Mouse (Mus musculus): ENCODE data around the gene Plekhg1.

Gene Plekhg1

DNA sequence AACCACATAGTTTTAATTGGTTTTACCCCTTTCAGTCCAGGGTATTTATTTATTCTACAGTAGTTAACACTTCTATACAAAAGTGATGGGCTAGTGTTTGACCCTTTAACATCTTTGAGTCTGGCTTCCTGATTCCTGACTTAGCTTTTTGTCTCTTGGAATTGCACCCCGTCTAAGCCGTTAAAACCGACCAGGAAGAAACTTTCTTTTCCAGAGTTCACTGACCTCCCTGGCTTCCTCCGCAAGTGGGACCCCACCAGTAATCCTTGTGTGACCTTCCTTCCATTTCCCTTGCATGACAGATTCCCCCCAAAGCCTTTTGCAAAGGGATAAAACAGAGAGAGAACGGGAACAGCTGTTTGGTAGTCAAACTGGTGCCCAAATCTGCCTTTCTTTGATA lies 1.6 kb downstream of the Plekhg1 start:
- no peak for DNase-seq (ENCODE audit: low read depth, low spot score)

DNA sequence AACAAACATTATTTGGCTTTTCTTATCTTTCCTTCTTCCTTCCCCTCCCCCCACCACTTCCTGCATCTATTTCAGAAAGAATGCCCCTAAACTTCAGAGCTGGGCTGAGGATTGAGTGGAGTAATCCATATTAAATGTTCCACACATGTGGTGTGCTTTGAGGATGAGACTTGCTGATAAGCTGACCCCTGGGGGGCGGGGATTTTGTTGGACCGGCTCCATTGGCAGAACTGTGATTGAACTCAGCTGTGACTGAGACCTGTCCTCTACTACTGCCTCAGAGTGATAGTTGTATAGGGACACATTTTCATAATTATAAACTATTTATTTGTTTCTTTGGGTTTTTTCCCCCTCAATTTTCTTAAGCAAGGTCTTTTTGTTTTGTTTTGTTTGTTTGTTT lies 2.9 kb downstream of the Plekhg1 start:
- no peak for DNase-seq (ENCODE audit: low read depth, low spot score)

DNA sequence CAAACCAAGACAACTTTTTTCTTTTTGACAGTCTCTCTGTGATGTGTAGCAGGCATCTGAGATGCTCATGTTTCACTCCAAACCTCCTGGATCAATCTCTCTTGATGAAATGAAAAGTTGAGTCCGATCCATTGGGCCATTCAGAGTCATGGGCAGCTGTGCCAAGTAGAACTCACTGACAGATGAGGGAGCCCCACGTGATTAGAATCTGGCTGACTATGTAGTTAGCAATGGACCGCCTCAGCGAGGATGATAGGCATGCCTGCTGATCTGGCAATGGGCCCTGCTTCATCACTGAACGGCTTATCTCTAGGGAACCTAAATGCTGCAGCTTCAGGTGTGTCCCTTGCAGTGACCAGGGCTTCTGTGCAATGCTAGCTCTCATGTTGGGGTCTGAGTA lies 3.7 kb downstream of the Plekhg1 start:
- no peak for DNase-seq (ENCODE audit: low read depth, low spot score)

DNA sequence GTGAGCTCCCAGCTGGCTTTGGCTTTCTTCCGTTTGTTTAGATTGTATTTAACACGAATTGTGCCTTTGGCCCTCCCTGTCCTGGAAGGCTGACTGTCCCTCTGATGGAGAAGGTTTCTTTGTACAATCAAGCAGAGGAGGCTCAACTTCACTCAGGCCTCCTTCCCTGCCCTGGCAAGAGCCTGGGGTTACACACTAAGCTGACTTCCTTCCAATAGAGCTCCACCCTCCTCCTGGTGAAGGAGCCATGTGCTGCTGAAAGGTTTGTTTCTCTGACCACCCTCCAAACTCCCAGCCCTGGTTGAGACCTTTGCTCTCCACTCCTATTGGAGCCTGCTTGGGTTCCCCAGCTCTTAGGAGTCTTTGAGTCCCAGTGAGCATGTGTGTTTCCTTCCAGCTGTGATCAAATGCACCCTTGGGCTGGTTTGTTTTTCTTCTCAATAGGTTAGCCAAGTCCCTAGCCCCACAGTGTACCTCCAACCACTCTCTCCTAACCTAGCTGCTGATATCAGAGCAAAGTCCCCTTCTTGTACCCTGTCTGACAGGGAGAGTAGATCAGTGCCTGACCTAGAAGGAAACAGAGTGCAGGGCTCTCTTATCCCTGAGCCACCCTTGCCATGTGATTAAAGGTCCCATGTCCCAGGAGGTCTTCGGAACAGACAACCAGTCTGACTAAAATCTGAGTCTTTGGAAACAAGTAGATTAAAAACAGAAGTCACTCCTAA lies 6.8 kb downstream of the Plekhg1 start:
- DNase-seq (ENCODE audit: low read depth, low spot score): no peak

DNA sequence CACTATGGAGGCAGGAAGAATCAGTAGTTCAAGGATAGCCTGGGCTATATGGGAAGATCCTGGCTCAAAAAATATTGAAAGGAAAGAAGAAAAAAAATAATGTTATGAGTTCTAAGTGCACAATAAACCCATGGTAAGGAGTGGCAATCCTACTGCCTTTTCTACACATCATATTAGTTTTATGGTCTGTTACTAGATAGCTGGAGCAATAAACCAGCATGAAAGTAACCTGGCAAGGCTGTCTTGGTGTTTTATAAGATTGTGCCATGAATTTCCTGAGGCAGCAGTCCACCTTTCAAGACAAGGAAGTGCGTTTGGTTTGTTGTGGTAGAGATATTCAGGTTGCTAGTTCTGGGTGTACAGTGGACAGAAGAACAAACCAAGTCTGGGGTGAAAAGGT lies 9.4 kb downstream of the Plekhg1 start:
- DNase-seq (ENCODE audit: low read depth, low spot score): no peak

DNA sequence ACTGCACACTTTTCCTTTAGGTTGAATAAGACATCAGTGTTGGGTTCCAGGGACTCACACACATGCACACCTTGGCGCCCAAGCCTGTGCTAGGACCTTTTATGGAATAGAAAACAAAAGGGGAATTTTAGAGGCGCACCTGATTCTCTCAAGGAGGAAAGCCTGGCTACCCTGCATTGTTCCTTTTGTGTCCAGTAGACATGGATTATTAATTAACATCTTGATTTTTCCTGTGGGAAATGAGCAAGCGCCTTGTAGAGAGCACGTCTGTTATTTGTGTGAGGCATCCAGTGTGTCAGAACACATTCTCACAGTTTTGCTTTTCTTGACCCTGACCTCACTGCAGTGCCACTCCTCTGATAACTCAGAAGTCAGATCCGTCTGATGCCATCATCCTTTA lies 21.8 kb downstream of the Plekhg1 start:
- DNase-seq (ENCODE audit: low read depth, low spot score): no peak

DNA sequence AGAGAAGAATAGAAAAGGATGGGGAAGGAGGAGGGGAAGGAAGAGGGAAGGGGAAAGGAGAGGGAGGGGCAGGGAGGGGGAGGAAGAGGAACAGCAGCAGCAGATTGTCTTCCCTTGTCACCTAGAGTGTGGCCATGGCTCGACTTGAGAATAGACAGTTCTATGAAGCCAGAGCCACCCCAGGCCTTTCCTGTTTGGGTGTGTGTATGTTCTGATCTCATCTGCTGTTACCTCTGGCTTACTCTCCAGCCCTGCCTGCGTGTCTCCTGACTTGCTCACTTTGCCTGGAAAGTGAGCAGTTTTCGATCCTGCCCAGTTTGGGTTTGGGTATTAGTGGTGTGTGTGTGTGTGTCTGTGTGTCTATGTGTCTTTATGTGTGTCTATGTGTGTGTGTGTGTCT lies 23.0 kb downstream of the Plekhg1 start:
- no peak for DNase-seq (ENCODE audit: low read depth, low spot score)

DNA sequence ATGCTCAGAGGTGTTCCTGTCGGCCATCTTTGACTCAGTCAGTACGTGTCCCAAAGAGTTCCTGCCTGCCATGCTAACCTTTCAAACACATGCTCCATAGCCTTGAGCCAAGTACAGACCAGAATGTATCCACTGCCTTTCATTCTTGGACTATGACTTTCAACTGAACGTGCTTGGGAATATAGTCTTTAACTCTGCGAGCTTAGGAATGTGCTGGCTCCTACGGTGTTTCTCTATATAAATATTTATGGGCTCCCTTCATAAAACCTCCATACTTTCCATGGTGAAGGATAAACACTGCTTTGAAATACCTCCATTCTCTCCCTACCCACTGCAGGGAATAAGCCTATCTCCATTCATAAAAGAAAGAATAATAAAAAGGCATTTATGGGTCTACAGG lies 29.0 kb downstream of the Plekhg1 start:
- no peak for DNase-seq (ENCODE audit: low read depth, low spot score)

DNA sequence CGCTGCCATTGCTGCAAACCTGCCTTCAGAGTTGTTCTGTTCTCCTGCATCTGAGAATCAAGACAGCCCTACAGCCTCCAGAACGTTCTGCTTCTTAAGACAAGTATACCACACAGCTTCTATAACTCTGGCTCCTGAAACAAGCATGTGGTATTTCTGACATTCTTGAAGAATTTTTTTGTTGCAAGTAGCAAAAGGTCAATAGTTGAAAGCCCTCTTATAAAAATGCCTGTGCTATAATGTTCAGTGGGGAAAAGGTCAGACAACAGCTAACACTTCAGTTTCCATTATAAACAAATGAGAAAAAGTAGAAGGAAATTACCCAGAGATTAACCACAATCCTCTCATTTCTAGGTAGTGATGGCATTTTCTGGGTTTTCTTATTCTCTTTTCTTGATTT lies 34.2 kb downstream of the Plekhg1 start:
- DNase-seq (ENCODE audit: low read depth, low spot score): no peak

DNA sequence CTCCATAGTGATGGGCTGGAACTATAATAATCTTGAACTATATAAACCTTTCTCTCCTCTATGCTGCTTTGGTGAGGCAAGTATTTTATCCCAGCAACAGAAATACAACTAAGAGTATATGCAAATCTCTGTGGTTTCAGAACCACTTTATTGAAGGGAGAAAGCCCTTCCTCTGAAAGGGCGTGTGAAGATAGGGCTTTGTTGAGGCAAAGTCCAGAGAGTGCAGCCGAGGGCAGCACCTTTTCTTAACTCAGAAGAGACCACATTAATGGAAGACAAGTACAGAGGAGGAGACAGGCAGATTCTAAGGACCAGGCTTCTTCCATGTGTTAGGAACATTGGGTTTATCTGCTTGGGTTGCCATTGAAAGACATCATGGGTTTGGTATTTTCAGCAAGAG lies 36.6 kb downstream of the Plekhg1 start:
- DNase-seq (ENCODE audit: low read depth, low spot score): no peak

DNA sequence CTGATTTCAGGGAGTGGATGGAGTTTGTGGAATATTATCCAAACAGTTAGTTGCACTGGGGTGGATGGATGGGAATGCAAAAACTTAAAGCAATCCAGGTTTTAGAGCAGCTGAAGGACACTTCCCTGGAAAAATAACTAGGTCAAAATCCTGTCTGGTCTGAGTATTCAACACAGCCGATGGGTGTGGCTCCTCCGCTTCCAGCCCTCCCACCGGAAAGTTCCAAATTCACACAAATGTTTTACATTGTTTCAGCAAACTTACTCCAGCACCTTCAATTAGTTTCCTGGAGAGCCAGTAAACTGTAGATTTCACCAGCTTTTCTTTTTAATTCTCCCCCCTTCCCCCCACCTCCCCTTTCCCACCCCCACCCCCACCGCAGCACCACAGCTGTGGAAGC lies 45.2 kb downstream of the Plekhg1 start:
- no peak for DNase-seq (ENCODE audit: low read depth, low spot score)

DNA sequence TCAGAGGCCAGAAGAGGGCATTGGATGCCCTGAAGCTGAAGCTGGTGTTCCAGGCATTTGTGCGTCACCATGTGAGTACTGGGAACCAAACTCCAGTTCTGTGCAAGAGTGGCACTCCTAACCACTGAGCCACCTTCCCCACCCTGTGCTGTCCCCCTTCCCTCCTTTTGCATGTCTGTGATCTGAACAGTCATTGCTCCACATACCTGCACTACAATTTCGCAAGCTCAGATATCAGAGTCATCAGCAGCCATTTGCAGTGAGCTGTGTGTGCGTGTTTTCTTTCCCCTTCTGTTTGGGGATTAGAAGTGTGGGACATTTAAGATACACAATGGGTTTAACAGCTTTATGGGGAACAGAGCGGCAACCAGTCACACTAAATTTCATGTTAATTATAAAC lies 46.4 kb downstream of the Plekhg1 start:
- DNase-seq (ENCODE audit: low read depth, low spot score): no peak

DNA sequence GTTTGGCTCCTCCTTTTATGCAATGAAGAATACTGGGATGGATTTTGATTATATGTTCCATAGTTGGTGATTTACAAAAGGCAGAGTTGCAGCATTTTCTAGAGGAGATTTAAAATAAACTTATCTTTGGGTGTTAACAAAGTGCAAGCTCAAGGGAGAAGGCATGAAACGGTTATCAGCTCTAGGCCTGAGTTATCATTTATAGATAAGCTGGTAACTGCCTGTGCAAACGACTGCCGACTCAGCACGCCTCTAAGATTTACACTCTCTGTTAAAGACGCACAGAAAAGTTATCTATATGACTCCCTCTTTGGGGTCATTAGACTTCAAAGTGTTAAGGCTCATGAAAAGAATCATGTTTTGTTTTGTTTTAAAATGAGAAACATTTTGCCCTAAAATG lies 46.8 kb downstream of the Plekhg1 start:
- no peak for DNase-seq (ENCODE audit: low read depth, low spot score)

DNA sequence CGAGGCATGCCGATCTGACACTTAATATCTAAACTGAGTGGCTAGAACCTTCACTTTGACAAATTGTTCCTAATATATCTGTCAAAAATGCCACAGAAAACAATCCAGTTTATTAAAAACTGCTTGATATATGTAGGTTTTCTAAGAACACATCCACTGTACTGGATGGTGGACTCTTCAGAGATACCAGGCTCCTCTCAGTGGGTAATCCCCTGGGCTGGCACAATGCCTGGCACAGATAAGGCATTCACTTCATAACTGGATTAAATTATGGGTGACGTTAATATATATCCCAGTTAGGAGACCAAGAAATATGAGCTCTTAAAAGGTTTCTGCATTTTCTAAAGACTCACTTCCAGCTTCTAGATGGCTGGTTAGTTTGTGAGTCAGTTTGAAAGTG lies 53.7 kb downstream of the Plekhg1 start:
- DNase-seq (ENCODE audit: low read depth, low spot score): no peak

DNA sequence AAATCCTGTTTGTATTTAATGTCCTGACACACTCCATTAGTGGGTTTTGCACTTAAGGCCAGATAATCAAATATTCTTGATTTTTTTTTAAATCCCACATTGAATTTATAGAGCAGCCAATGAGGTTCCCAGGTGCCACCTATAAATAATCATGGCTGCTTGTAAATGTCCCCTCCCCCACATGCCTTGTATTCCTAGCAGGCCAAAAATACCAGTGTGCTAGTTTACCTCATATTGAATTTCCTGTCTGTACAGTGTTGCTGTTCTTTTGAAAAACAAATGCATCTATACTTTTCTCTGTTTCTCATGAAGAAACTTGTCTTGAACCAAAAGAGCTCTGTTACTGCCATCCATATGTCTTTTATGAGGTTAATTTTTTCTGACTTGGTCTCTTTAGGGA lies 59.3 kb downstream of the Plekhg1 start:
- DNase-seq (ENCODE audit: low read depth, low spot score): no peak

DNA sequence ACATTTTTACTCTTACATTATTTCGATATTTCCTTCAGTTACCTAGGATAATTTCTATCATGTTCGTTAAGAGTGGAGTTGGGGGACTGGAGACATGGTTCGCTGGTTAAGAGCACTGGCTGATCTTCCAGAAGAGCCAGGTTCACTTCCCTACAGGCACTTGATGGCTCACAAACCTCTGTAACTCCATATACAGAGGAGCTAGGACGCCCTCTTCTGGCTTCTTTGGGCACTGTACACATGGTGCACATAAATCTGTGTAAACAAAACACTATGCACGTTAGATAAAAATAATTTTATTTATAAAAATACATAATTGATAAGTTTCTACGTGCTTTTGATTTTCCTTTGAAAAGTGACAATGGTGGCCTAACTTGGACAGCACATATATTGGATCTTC lies 61.1 kb downstream of the Plekhg1 start:
- DNase-seq (ENCODE audit: low read depth, low spot score): no peak

DNA sequence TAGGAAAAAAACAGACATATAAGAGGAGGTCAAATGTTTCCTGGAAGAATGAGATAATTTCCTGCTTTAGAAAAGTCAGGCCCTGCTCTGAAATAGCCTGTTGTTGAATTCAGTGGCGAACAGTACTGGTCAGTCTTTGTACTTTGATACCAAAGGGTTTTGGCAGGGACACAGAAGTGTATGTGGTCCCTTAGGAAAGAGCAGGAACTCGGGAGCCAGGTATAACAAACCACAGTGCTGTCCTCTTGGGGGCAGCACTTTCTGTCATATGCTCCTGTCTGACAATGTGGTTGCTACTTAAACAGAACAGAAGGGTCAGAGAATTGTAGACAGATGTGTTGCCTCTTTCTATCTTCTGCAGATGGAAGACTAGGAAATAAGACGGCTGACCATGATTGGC lies 65.2 kb downstream of the Plekhg1 start:
- DNase-seq (ENCODE audit: low read depth, low spot score): no peak

DNA sequence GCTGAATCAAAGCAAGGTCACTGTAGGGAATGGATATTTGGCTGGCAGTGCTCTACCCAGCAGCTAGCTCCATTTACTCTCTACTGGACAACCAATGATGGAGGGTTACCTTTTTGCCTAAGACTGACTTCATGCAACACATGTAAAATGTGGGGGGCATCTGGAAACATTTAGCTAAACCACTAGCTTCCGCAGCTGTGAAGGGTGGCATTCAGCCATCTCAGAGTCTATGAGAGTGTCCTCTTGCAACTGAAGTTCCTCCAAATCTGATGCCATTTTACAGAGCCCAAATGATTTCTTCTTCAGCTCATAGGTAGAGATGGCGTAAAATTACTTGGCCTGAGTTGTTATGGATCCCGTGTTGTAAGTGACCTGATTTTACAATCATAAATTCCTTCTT lies 67.8 kb downstream of the Plekhg1 start:
- DNase-seq (ENCODE audit: low read depth, low spot score): no peak

DNA sequence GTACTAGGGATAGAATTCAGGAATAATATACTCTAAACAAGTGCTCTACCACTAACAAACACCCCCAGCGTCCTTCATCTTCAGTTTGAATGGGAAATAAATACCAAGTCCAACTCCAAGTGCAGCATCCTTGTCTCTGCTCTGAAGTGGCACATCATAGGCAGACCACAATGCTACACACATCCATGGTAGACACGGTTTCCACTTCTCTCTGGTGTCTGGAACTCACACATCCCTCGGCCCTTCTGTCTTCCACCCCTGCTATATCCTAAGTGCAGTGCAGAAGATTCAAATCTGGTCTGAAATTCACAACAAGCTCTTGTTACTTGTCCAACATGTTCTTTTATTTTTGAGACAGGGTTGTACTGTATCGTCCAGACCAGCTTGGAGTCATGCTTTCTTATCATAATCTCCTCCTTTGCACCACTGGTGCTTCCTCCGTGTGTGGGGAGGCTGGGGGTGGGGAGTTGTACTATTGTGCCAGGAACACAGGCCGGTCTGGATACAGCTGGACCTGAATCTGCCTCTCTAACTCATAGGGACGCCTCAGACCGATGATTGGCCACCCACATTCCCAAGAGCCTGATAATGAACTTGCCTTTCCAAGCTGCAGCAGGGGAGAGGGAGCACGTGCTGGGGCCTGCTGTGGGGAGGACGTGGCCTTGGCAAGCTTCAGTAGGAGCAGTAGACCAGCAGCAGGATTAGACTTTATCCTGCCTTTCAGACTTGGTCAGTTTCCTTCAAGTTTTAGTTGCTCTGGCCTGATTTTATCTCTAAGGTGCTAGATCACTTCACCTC lies 70.5 kb downstream of the Plekhg1 start:
- DNase-seq (ENCODE audit: low read depth, low spot score): no peak

DNA sequence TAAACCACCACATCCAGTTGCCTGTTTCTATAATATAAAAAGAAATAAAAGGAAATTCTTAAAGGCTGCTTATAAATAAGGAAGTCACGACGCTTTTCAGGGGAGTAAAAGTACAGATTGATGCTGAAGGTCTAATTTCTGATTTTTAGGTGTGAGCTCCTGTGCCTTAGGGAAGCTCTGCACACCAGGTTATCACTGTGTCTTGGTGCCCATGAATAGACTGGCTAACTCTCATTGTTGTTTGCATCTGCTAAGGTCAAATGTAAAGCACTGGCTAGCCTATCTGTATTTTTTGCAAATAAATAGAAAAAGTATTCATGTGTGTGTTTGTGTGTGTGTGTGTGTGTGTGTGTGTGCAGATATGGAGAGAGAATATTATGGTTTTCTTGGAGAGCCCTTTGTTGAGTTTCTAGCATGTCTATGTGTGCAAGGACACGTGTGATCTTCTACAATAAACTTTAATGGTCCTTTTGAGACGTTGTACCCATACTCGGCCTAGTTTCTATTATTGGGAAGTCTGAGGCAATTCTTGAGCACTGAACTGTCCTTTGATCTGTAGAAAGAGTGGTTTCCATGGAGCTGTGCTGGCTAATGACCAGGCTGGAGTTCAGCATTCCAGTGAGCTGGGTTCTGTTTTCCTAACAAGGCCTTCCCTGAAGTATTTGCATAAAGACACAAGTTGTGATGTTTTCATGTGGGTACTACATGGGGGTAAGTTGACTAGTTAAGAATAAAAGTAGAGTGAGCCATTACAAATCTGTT lies 79.0 kb downstream of the Plekhg1 start:
- no peak for DNase-seq (ENCODE audit: low read depth, low spot score)

DNA sequence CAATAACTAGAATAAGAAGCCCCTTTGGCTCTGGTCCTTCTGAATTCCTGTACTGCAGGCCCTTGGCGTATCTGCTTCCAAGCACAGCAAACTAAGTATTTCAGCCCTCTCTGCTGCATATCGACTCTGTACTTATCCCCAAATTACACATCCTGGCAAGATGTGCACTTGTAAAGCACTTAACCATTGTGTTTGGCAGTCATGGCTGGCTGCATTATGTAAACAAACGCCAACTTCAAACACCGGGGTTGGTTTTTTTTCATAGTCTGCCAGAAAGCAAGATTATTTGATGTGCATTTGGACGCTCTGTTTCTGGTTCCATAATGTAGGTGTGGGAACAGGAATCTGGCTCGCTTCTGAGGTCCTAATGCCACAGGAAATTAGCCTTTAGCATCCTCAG lies 83.7 kb downstream of the Plekhg1 start:
- DNase-seq (ENCODE audit: low read depth, low spot score): no peak

DNA sequence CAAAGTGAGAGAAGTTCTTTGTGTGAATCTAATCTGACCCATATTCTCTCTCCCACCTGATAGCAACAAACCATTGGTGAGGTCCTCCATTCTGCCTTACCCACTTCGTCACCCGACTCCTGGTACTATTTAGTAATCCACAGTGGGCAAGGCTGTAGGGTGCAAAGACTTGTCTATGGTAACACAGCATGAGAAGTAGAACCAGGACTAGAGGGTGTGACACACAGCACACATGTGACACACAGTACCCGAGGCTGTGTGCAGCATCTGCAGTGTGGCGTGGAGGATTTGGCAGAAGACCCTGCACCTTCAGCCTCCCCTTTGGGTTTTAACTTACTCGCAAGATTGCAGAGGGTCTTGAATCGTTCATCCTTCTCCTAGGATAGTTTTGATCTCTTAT lies 85.9 kb downstream of the Plekhg1 start:
- DNase-seq (ENCODE audit: low read depth, low spot score): no peak

DNA sequence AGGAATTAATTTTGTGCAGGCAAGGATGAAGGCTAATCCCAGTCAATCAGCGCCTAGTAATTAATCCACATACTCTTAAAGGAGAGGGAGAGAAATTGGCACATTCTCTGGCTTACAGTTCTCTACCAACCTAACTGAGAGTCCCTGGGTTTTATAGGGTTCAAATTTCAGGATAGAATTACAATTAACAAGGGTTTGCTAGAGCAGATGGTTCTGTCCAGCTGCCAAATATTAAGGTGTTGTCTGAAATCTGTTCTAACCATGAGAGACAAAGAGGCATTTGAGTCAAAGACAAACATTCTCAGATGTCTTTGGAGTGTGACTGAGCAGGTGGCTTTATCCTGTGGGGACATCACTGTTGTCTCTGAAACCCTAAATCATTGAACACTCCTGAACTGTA lies 87.2 kb downstream of the Plekhg1 start:
- no peak for DNase-seq (ENCODE audit: low read depth, low spot score)
